Mouse (Mus musculus) heart, postnatal 0 days (tissue): ENCODE results near the gene Mad2l2. TPM values are rescaled to one million over a fixed set of nuclear protein-coding genes. Genes with fewer than 3 reads are reported as not detected.
"Not testable (repeated sequence)": the region's sequence is repeated elsewhere in the genome, so short reads cannot be mapped to it uniquely, and the experiment has no call there.

Source experiments
- ATAC-seq: fragments of 200-750 bp; cut with Nextera tagmentation; 2 replicates; pipeline ENCODE4 v1.8.0; 2017; ENCODE audit warnings: low read depth, moderate number of reproducible peaks, moderate library complexity; ENCODE audit not compliant: insufficient read depth
- DNase-seq: peaks from one replicate; pipeline ENCODE4 v3.0.0-alpha.2; 2016; ENCODE audit warnings: low spot score
- H3K27ac ChIP-seq: fragments of 300-500 bp; sonication (generic); 2 replicates; pipeline ENCODE4 v1.5.1; 2014; ENCODE audit warnings: low read depth, mild to moderate bottlenecking
- H3K27me3 ChIP-seq: fragments of 300-500 bp; sonication (generic); 2 replicates; pipeline ENCODE4 v1.6.1; 2014; ENCODE audit warnings: low read length, mixed read lengths; ENCODE audit not compliant: control insufficient read depth, insufficient read depth
- H3K36me3 ChIP-seq: fragments of 300-500 bp; sonication (generic); replicated peaks from 2 replicates; pipeline ENCODE4 v1.6.1; 2014; ENCODE audit warnings: low read length, mixed read lengths; ENCODE audit not compliant: control insufficient read depth, insufficient read depth
- H3K4me1 ChIP-seq: fragments of 300-500 bp; sonication (generic); 2 replicates; pipeline ENCODE4 v1.6.1; 2014; ENCODE audit warnings: antibody characterized with exemption; ENCODE audit not compliant: control insufficient read depth, insufficient read depth
- H3K4me2 ChIP-seq: fragments of 300-500 bp; sonication (generic); 2 replicates; pipeline ENCODE4 v1.6.1; 2014; ENCODE audit warnings: low read depth, mild to moderate bottlenecking, low read length, moderate library complexity
- H3K4me3 ChIP-seq: fragments of 300-500 bp; sonication (generic); 2 replicates; pipeline ENCODE4 v1.5.1; 2014; ENCODE audit warnings: low read depth, low read length
- H3K9ac ChIP-seq: fragments of 300-500 bp; sonication (generic); replicated peaks from 2 replicates; pipeline ENCODE4 v1.6.1; 2014; ENCODE audit warnings: low read depth, low read length, mixed read lengths
- H3K9me3 ChIP-seq: fragments of 300-500 bp; sonication (generic); replicated peaks from 2 replicates; pipeline ENCODE4 v1.6.1; 2016; ENCODE audit warnings: low read length; ENCODE audit not compliant: control insufficient read depth
- CTCF ChIP-seq: IDR thresholded peaks from 2 replicates; pipeline ENCODE4 v1.5.1; 2016; ENCODE audit warnings: antibody characterized with exemption, control low read depth, low read depth
- EP300 ChIP-seq: IDR thresholded peaks from 2 replicates; pipeline ENCODE4 v1.6.1; 2016; ENCODE audit warnings: antibody characterized with exemption, low read depth
- WGBS: fragments of 180-500 bp; shearing (Covaris S2); extraction: QIAGEN DNeasy Blood & Tissue Kit; methylation state at CpG from one replicate; pipeline ENCODE4 v1.1.7; 2014; 5-methylcytosine and 5-hydroxymethylcytosine counted together
- polyA plus RNA-seq: library from polyadenylated mRNA; unstranded; fragments of >200 nt; fragmentation: Nextera tagmentation; extraction: Ambion mirVana; gene quantifications from 2 replicates; pipeline ENCODE4 v1.2.1, GENCODE M21; 2015
- total RNA-seq: library from RNA; depleted of rRNA; stranded (reverse); fragments of >200 nt; gene quantifications from 2 replicates; pipeline ENCODE4 v1.2.3, GENCODE M21; 2014; ENCODE audit warnings: low replicate concordance

Gene Mad2l2
- total and polyA plus RNA-seq, 2 experiments from 2014 or later, result 6.1 to 36.2 TPM

- WGBS, result 0% methylated on average over 2 of the region's 2 CpGs
- TF ChIP-seq EP300, result no peak
- TF ChIP-seq CTCF, result peak; percentile 92
- no peak overlapping the region for H3K9ac ChIP-seq
- H3K27me3 ChIP-seq, result peaks cover 78% of the 10 kb centered on the region
- H3K27ac ChIP-seq, result no peak overlapping the region
- no peak overlapping the region for H3K4me2 ChIP-seq
- H3K4me3 ChIP-seq, result no peak overlapping the region
- ATAC-seq (no peak), DNase-seq (no peak)
- H3K4me1 ChIP-seq, result no peaks in the 10 kb centered on the region
- 0 out of 2 replicates have a peak, but pooled peaks cover 3% of the 10 kb centered on the region for H3K9me3 ChIP-seq
- no peaks in the 10 kb centered on the region for H3K36me3 ChIP-seq
These were observed 40.7 kb downstream of the Mad2l2 start for GRCm38 (mm10) chr4:148170842-148171241.

- Histone ChIP-seq H3K27ac (no peak overlapping the region), H3K9ac (no peak overlapping the region), H3K4me1 (no peaks in the 10 kb centered on the region), H3K4me3 (no peak overlapping the region), H3K27me3 (peaks cover 78% of the 10 kb centered on the region), H3K4me2 (no peak overlapping the region), H3K9me3 (0 out of 2 replicates have a peak, but pooled peaks cover 3% of the 10 kb centered on the region), H3K36me3 (no peaks in the 10 kb centered on the region)
- ATAC-seq (no peak), DNase-seq (no peak)
- no peak for TF ChIP-seq CTCF
- TF ChIP-seq EP300, result no peak
- 36% methylated on average over 3 of the region's 3 CpGs for WGBS
These were observed 41.1 kb downstream of the Mad2l2 start for GRCm38 (mm10) chr4:148171261-148171660.

GRCm38 (mm10) chr4:148173811-148174494, 43.8 kb downstream of the Mad2l2 start:
- no peaks in the 10 kb centered on the region for H3K4me1 ChIP-seq
- peaks cover 86% of the 10 kb centered on the region for H3K27me3 ChIP-seq
- TF ChIP-seq CTCF, result no peak
- no peak for TF ChIP-seq EP300
- H3K36me3 ChIP-seq, result no peaks in the 10 kb centered on the region
- H3K4me3 ChIP-seq, result no peak overlapping the region
- no peak overlapping the region for H3K9ac ChIP-seq
- no peak for DNase-seq
- ATAC-seq, result no peak
- no peak overlapping the region for H3K27ac ChIP-seq
- H3K9me3 ChIP-seq, result 0 out of 2 replicates have a peak, but pooled peaks cover 3% of the 10 kb centered on the region
- 3% methylated on average over 30 of the region's 30 CpGs for WGBS
- H3K4me2 ChIP-seq, result no peak overlapping the region

- Histone ChIP-seq H3K36me3 (no peaks in the 10 kb centered on the region), H3K4me2 (no peak overlapping the region), H3K9me3 (0 out of 2 replicates have a peak, but pooled peaks cover 3% of the 10 kb centered on the region), H3K9ac (no peak overlapping the region), H3K27me3 (peaks cover 88% of the 10 kb centered on the region), H3K27ac (no peak overlapping the region), H3K4me1 (no peaks in the 10 kb centered on the region), H3K4me3 (no peak overlapping the region)
- WGBS, result 10% methylated on average over 12 of the region's 12 CpGs
- TF ChIP-seq CTCF, result no peak
- DNase-seq (no peak), ATAC-seq (no peak)
These were observed 44.3 kb downstream of the Mad2l2 start for GRCm38 (mm10) chr4:148174495-148174862.

- not testable (repeated sequence) for H3K4me1 ChIP-seq, H3K9ac ChIP-seq, H3K27ac ChIP-seq, H3K9me3 ChIP-seq, H3K4me3 ChIP-seq, H3K36me3 ChIP-seq, H3K4me2 ChIP-seq, ATAC-seq, DNase-seq
- WGBS, result 62% methylated on average over 5 of the region's 6 CpGs
- peaks cover 72% of the 10 kb centered on the region for H3K27me3 ChIP-seq
These were observed 46.4 kb downstream of the Mad2l2 start for GRCm38 (mm10) chr4:148176603-148177002.

- Histone ChIP-seq H3K27ac (no peak overlapping the region), H3K36me3 (no peaks in the 10 kb centered on the region), H3K4me2 (no peak overlapping the region), H3K27me3 (peaks cover 63% of the 10 kb centered on the region), H3K9me3 (0 out of 2 replicates have a peak, but pooled peaks cover 3% of the 10 kb centered on the region), H3K4me3 (no peak overlapping the region), H3K9ac (no peak overlapping the region), H3K4me1 (no peaks in the 10 kb centered on the region)
- ATAC-seq, result no peak
- DNase-seq, result no peak
- TF ChIP-seq CTCF, result no peak
- TF ChIP-seq EP300, result no peak
These were observed 47.5 kb downstream of the Mad2l2 start for GRCm38 (mm10) chr4:148177716-148178115.
